Mouse (Mus musculus): ENCODE measurements around the gene Gm815. TPM values are rescaled to one million over a fixed set of nuclear protein-coding genes. Genes with fewer than 3 reads are reported as not detected.

The Gm815 gene
- polyA plus RNA-seq, 1 experiment from 2014 or later, result not detected

DNA sequence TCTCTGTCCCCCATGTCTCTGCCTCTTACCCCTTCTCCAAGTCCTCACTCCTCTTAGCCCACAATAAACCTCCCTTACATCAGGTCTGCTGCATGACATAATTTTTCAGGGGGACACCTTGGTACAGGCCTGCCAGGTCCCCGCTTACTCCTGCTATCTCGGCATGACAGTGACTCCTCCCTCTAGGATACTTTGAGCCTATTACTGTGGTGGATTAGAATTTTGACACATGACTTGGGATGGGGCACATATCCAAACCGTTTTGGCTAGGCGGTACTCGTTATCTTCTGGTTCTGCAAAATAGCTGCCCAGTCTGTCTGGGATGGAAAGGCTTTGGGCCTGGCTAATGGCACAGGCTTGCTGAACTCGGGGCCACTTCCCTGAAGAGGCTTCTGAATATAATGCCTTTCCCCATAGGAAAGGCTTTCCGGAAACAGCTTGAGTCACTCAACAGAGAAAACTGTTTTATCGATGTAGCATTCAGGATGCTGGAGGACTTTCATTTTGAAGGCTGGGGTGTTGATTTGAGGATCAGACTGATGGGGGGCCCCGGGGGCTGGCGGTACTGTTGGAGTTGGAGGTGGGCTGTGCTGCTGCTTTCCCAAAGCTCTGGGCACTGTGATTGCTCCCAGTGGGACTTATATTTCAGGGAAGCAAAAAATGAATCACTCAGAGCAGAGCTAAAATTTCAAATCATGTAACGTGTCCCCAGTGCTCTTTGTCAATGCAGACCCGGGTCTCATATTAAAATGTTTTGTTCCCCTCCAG lies 27.1 kb upstream of the Gm815 start:
- Histone ChIP-seq H3K27ac (no peak overlapping the region), H3K9me3 (no peaks in the 10 kb centered on the region), H3K4me2 (replicated peaks) (no peak overlapping the region), H3K36me3 (no peaks in the 10 kb centered on the region), H3K27me3 (no peaks in the 10 kb centered on the region), H3K4me1 (peaks cover 13% of the 10 kb centered on the region; the same call in 1 of the 2 replicates), H3K4me3 (no peak overlapping the region), H3K9ac (0 out of 2 replicates have a peak overlapping the region, but pooled peaks have one; percentile 13)
- WGBS, result 75% methylated on average over 12 of the region's 12 CpGs
- no peak for ATAC-seq (ENCODE audit: low FRiP score, low read depth)

GRCm38 (mm10) chr19:26859195-26859570 lies 26.5 kb upstream of the Gm815 start:
- 79% methylated on average over 5 of the region's 5 CpGs for WGBS
- 0 out of 2 replicates have a peak, but pooled peaks cover 8% of the 10 kb centered on the region for H3K4me1 ChIP-seq
- no peaks in the 10 kb centered on the region for H3K36me3 ChIP-seq
- H3K4me3 ChIP-seq, result no peak overlapping the region
- no peak for ATAC-seq (ENCODE audit: low FRiP score, low read depth)
- H3K9ac ChIP-seq, result no peak overlapping the region
- no peaks in the 10 kb centered on the region for H3K9me3 ChIP-seq
- no peaks in the 10 kb centered on the region for H3K27me3 ChIP-seq
- no peak overlapping the region for H3K27ac ChIP-seq
- H3K4me2 ChIP-seq (replicated peaks), result no peak overlapping the region

DNA sequence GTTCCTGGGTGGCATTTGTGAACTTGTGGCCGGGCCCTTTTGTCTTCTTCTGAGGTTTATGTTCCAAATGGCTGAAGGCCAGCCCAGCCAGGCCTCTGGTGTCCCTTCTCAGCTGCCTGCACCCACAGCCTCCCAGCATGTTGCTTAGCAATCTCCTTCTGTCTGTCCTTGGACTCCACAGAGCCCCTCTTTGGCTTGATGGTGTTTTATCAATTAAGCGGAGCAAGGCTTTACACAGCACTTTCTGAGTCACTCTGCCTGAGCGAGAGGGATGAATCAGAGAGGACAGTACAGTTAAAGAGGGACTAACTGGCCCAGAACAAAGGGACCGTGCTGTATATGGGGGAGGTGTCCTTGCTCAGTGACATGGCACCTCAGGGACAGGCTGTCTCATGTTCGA lies 22.0 kb upstream of the Gm815 start:
- H3K4me1 ChIP-seq, result peaks cover 14% of the 10 kb centered on the region
- no peak for ATAC-seq (ENCODE audit: low FRiP score, low read depth)
- no peak overlapping the region for H3K4me2 ChIP-seq (replicated peaks)
- H3K4me3 ChIP-seq, result no peak overlapping the region
- no peak overlapping the region for H3K9ac ChIP-seq
- no peak overlapping the region for H3K27ac ChIP-seq
- 64% methylated on average over 5 of the region's 5 CpGs for WGBS
- no peaks in the 10 kb centered on the region for H3K9me3 ChIP-seq
- H3K27me3 ChIP-seq, result no peaks in the 10 kb centered on the region
- H3K36me3 ChIP-seq, result no peaks in the 10 kb centered on the region

- 86% methylated on average over 15 of the region's 15 CpGs for WGBS
- no peaks in the 10 kb centered on the region for H3K9me3 ChIP-seq
- H3K4me3 ChIP-seq, result no peak overlapping the region
- H3K9ac ChIP-seq, result no peak overlapping the region
- peak overlapping the region; percentile 17; the same call in 1 of the 2 replicates for H3K4me2 ChIP-seq (replicated peaks)
- no peak overlapping the region for H3K27ac ChIP-seq
- H3K36me3 ChIP-seq, result no peaks in the 10 kb centered on the region
- ATAC-seq (ENCODE audit: low FRiP score, low read depth), result no peak
- H3K27me3 ChIP-seq, result no peaks in the 10 kb centered on the region
- H3K4me1 ChIP-seq, result peaks cover 17% of the 10 kb centered on the region
Measured at GRCm38 (mm10) chr19:26864975-26865690, 20.5 kb upstream of the Gm815 start.

- WGBS, result 10% methylated on average over 7 of the region's 7 CpGs
- H3K36me3 ChIP-seq, result no peaks in the 10 kb centered on the region
- H3K27ac ChIP-seq, result no peak overlapping the region
- no peak overlapping the region for H3K4me3 ChIP-seq
- H3K4me1 ChIP-seq, result peaks cover 23% of the 10 kb centered on the region
- no peak overlapping the region for H3K9ac ChIP-seq
- no peaks in the 10 kb centered on the region for H3K9me3 ChIP-seq
- H3K4me2 ChIP-seq (replicated peaks), result peak overlapping the region; percentile 17
- ATAC-seq (ENCODE audit: low FRiP score, low read depth), result peak; percentile 79
- H3K27me3 ChIP-seq, result no peaks in the 10 kb centered on the region
Measured at GRCm38 (mm10) chr19:26865736-26866135, 19.9 kb upstream of the Gm815 start.

- Histone ChIP-seq H3K4me2 (replicated peaks) (no peak overlapping the region), H3K4me3 (no peak overlapping the region), H3K4me1 (peaks cover 33% of the 10 kb centered on the region), H3K9ac (no peak overlapping the region), H3K27me3 (no peaks in the 10 kb centered on the region), H3K27ac (no peak overlapping the region), H3K9me3 (no peaks in the 10 kb centered on the region), H3K36me3 (no peaks in the 10 kb centered on the region)
- no peak for ATAC-seq (ENCODE audit: low FRiP score, low read depth)
- WGBS, result 39% methylated on average over 3 of the region's 3 CpGs
Measured at GRCm38 (mm10) chr19:26869591-26869990, 16.1 kb upstream of the Gm815 start.

DNA sequence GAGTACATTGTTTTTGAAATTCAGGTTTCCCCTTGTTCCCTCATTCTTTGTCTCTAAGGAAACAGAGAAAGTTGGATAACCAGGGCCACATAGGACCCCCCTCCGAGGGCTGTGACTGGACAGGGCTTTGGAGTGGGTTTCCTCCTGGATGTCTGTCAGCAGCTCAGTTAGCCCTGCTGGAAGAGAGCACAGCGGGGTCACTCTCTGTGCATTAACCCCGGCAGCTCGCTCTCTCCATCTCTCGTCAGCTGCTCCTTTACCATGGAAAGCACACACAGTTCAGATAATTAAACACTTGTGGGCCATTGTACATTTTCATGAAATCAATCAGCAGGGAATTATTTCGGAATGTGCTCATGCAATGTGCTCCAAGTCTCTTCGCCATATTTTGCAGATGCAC lies 15.4 kb upstream of the Gm815 start:
- H3K36me3 ChIP-seq, result no peaks in the 10 kb centered on the region
- H3K9ac ChIP-seq, result no peak overlapping the region
- H3K27me3 ChIP-seq, result no peaks in the 10 kb centered on the region
- H3K4me3 ChIP-seq, result no peak overlapping the region
- no peak overlapping the region for H3K4me2 ChIP-seq (replicated peaks)
- no peak overlapping the region for H3K27ac ChIP-seq
- ATAC-seq (ENCODE audit: low FRiP score, low read depth), result no peak
- no peaks in the 10 kb centered on the region for H3K9me3 ChIP-seq
- WGBS, result 37% methylated on average over 7 of the region's 7 CpGs
- H3K4me1 ChIP-seq, result peaks cover 33% of the 10 kb centered on the region

GRCm38 (mm10) chr19:26871096-26871495 lies 14.6 kb upstream of the Gm815 start:
- no peak overlapping the region for H3K4me3 ChIP-seq
- H3K4me2 ChIP-seq (replicated peaks), result no peak overlapping the region
- no peaks in the 10 kb centered on the region for H3K9me3 ChIP-seq
- WGBS, result 22% methylated on average over 3 of the region's 3 CpGs
- no peaks in the 10 kb centered on the region for H3K27me3 ChIP-seq
- peaks cover 27% of the 10 kb centered on the region for H3K4me1 ChIP-seq
- no peaks in the 10 kb centered on the region for H3K36me3 ChIP-seq
- no peak for ATAC-seq (ENCODE audit: low FRiP score, low read depth)
- no peak overlapping the region for H3K27ac ChIP-seq
- H3K9ac ChIP-seq, result no peak overlapping the region

GRCm38 (mm10) chr19:26872886-26873285 lies 12.8 kb upstream of the Gm815 start:
- no peak overlapping the region for H3K9ac ChIP-seq
- WGBS, result 49% methylated on average over 6 of the region's 6 CpGs
- ATAC-seq (ENCODE audit: low FRiP score, low read depth), result no peak

GRCm38 (mm10) chr19:26875601-26876000 lies 10.1 kb upstream of the Gm815 start:
- Histone ChIP-seq H3K4me1 (peaks cover 28% of the 10 kb centered on the region), H3K27me3 (no peaks in the 10 kb centered on the region), H3K4me2 (replicated peaks) (no peak overlapping the region), H3K9me3 (no peaks in the 10 kb centered on the region), H3K27ac (no peak overlapping the region), H3K4me3 (no peak overlapping the region), H3K9ac (no peak overlapping the region), H3K36me3 (no peaks in the 10 kb centered on the region)
- ATAC-seq (ENCODE audit: low FRiP score, low read depth), result no peak
- WGBS, result 93% methylated on average over 6 of the region's 6 CpGs

More at GRCm38 (mm10) chr19:26872886-26873285, 12.8 kb upstream of the Gm815 start:
- Histone ChIP-seq H3K4me1 (peaks cover 39% of the 10 kb centered on the region), H3K36me3 (no peaks in the 10 kb centered on the region), H3K9me3 (no peaks in the 10 kb centered on the region), H3K27ac (no peak overlapping the region), H3K4me3 (no peak overlapping the region), H3K4me2 (replicated peaks) (no peak overlapping the region), H3K27me3 (no peaks in the 10 kb centered on the region)

DNA sequence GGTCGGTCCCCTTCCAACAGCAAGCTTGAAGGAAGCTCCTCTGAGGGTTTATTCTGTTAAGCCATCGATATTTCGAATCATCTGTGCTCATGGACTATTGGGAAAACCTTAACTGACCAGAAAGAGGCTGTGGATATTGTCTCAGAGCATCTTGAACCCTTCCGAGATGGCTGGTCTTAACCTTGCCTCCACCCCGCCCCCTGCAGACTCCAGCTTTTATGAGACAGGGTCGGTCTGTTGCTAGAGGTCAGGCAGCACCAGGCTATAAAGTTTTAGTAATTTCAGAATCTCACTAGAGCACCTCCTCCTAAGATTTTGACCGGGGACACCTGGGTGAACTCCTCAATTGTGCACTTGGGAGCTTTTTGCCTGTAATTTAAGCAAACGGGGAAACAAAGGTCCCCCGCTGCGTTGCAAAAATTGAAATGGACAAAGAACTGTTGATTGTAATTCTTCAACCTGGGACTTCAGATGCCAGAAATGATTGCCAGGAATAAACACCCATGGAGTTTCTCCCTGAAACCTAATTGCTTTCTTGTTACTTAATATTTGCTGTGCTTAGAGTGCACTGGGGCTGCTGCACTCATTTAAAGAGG lies 8.4 kb upstream of the Gm815 start:
- ATAC-seq (ENCODE audit: low FRiP score, low read depth), result no peak
- Histone ChIP-seq H3K27ac (no peak overlapping the region), H3K9ac (no peak overlapping the region), H3K36me3 (no peaks in the 10 kb centered on the region), H3K4me2 (replicated peaks) (peak overlapping the region; percentile 21; the same call in 1 of the 2 replicates), H3K27me3 (no peaks in the 10 kb centered on the region), H3K4me1 (peaks cover 23% of the 10 kb centered on the region), H3K4me3 (no peak overlapping the region), H3K9me3 (no peaks in the 10 kb centered on the region)
- WGBS, result 11% methylated on average over 10 of the region's 10 CpGs

DNA sequence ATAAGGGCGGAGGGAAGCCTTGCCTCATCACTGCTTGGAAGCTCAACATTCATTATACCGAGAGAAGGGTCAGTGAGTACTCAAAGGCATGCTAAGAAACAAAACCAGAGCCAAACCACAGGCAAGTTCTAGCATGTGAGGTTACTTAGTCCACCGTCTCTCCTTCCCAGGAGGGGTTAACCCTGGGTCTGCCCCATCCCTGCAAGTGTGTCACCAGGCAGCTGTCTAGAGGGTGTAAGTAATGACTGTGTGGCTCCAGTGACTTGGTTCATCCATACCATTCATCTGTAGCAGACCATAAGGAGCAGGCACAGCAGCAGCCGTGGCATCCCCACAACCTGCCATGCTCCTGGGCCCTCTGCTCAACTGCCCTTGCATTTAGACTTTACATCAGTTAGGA lies 5.8 kb upstream of the Gm815 start:
- no peaks in the 10 kb centered on the region for H3K27me3 ChIP-seq
- H3K9me3 ChIP-seq, result no peaks in the 10 kb centered on the region
- peaks cover 17% of the 10 kb centered on the region for H3K4me1 ChIP-seq
- no peak overlapping the region for H3K27ac ChIP-seq
- no peak overlapping the region for H3K4me2 ChIP-seq (replicated peaks)
- H3K9ac ChIP-seq, result no peak overlapping the region
- ATAC-seq (ENCODE audit: low FRiP score, low read depth), result no peak
- no peak overlapping the region for H3K4me3 ChIP-seq
- WGBS, result 78% methylated on average over 4 of the region's 4 CpGs
- H3K36me3 ChIP-seq, result no peaks in the 10 kb centered on the region
